Mouse (Mus musculus): ENCODE measurements around the gene Tmtc1. TPM values are rescaled to one million over a fixed set of nuclear protein-coding genes. Genes with fewer than 3 reads are reported as not detected.

Tmtc1 gene
- total RNA-seq, 1 experiment, result 5.8 TPM

DNA sequence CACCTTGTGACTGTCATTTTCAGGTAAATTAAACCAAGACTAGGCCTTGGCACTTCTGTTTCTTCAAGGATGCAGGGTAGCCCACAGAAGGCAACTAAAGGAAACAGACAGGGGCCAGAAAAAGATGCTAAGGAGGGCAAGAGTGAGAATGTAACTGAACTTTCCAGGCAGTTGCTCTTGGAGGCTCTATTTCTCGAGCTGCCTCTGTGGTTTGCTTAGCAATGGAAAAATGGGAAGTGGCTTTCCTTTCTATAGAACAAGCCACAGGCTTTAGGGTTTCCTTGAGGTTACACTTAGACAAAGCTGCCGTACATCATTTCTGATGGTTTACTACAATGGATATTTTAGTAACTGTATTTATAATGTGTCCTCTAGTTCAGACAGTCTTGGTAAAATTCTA lies 102.4 kb downstream of the Tmtc1 start:
- no peak for DNase-seq (ENCODE audit: low read depth, low spot score)
- no peaks in the 10 kb centered on the region for H3K9me3 ChIP-seq (ENCODE audit: control insufficient read depth, insufficient read depth, low read depth, low read length)
- in situ Hi-C loops (cut with MboI; ENCODE audit: low sequenced_read_pairs in 2 of 2, unreplicated experiment in 2 of 2), result no loop called here
- H3K4me3 ChIP-seq (ENCODE audit: insufficient read depth in 1 of 2, low read depth in 1 of 2, low read length in 2 of 2, poor library complexity in 1 of 2, severe bottlenecking in 1 of 2), result no peak overlapping the region
- H3K4me1 ChIP-seq (ENCODE audit: control insufficient read depth in 2 of 2, insufficient read depth in 2 of 2, low read length in 2 of 2, poor library complexity in 1 of 2), result peaks cover 6% of the 10 kb centered on the region in 2 experiments; a peak in 3 of 4 replicates
- H3K36me3 ChIP-seq (ENCODE audit: control insufficient read depth, insufficient read depth, low read length, poor library complexity, severe bottlenecking), result no peaks in the 10 kb centered on the region
- TF ChIP-seq ZC3H11A (IDR thresholded peaks at IDR 0.05; ENCODE audit: borderline replicate concordance, low read depth, low read length) (no peak), CHD2 (IDR thresholded peaks at IDR 0.05; ENCODE audit: low read depth, low read length) (no peak), HCFC1 (IDR thresholded peaks at IDR 0.05; ENCODE audit: borderline replicate concordance, insufficient read depth, low read length) (no peak), MAFK (IDR thresholded peaks at IDR 0.05; ENCODE audit: insufficient read depth, low read depth, low read length) (no peak), ZNF384 (IDR thresholded peaks at IDR 0.05; ENCODE audit: low read depth, low read length) (no peak)
- H3K27ac ChIP-seq (ENCODE audit: insufficient read depth, low read depth, low read length, poor library complexity, severe bottlenecking), result no peak overlapping the region
- no peak overlapping the region for H3K9ac ChIP-seq (ENCODE audit: insufficient read depth, low read depth, low read length, poor library complexity, severe bottlenecking)

- TF ChIP-seq ZC3H11A (IDR thresholded peaks at IDR 0.05; ENCODE audit: borderline replicate concordance, low read depth, low read length), result no peak
- no peak for TF ChIP-seq MAFK (IDR thresholded peaks at IDR 0.05; ENCODE audit: insufficient read depth, low read depth, low read length)
- TF ChIP-seq HCFC1 (IDR thresholded peaks at IDR 0.05; ENCODE audit: borderline replicate concordance, insufficient read depth, low read length), result no peak
- TF ChIP-seq ZNF384 (IDR thresholded peaks at IDR 0.05; ENCODE audit: low read depth, low read length), result no peak
- TF ChIP-seq CHD2 (IDR thresholded peaks at IDR 0.05; ENCODE audit: low read depth, low read length), result no peak
- no peak for DNase-seq (ENCODE audit: low read depth, low spot score)
- Histone ChIP-seq H3K4me1 (ENCODE audit: control insufficient read depth in 2 of 2, insufficient read depth in 2 of 2, low read length in 2 of 2, poor library complexity in 1 of 2) (peaks cover 6% of the 10 kb centered on the region in 2 experiments; a peak in 3 of 4 replicates), H3K4me3 (ENCODE audit: insufficient read depth in 1 of 2, low read depth in 1 of 2, low read length in 2 of 2, poor library complexity in 1 of 2, severe bottlenecking in 1 of 2) (no peak overlapping the region), H3K9ac (ENCODE audit: insufficient read depth, low read depth, low read length, poor library complexity, severe bottlenecking) (no peak overlapping the region), H3K9me3 (ENCODE audit: control insufficient read depth, insufficient read depth, low read depth, low read length) (no peaks in the 10 kb centered on the region), H3K36me3 (ENCODE audit: control insufficient read depth, insufficient read depth, low read length, poor library complexity, severe bottlenecking) (no peaks in the 10 kb centered on the region), H3K27ac (ENCODE audit: insufficient read depth, low read depth, low read length, poor library complexity, severe bottlenecking) (no peak overlapping the region)
- in situ Hi-C loops (cut with MboI; ENCODE audit: low sequenced_read_pairs in 2 of 2, unreplicated experiment in 2 of 2), result no loop called here
Observed at GRCm38 (mm10) chr6:148338326-148338957, 105.7 kb downstream of the Tmtc1 start.

- no peak overlapping the region for H3K4me3 ChIP-seq (ENCODE audit: insufficient read depth in 1 of 2, low read depth in 1 of 2, low read length in 2 of 2, poor library complexity in 1 of 2, severe bottlenecking in 1 of 2)
- TF ChIP-seq HCFC1 (IDR thresholded peaks at IDR 0.05; ENCODE audit: borderline replicate concordance, insufficient read depth, low read length), result no peak
- no peak for TF ChIP-seq ZNF384 (IDR thresholded peaks at IDR 0.05; ENCODE audit: low read depth, low read length)
- TF ChIP-seq MAFK (IDR thresholded peaks at IDR 0.05; ENCODE audit: insufficient read depth, low read depth, low read length), result no peak
- TF ChIP-seq ZC3H11A (IDR thresholded peaks at IDR 0.05; ENCODE audit: borderline replicate concordance, low read depth, low read length), result no peak
- no peak for TF ChIP-seq CHD2 (IDR thresholded peaks at IDR 0.05; ENCODE audit: low read depth, low read length)
- in situ Hi-C loops (cut with MboI; ENCODE audit: low sequenced_read_pairs in 2 of 2, unreplicated experiment in 2 of 2), result no loop called here
- no peak overlapping the region for H3K27ac ChIP-seq (ENCODE audit: insufficient read depth, low read depth, low read length, poor library complexity, severe bottlenecking)
- peaks cover 6% of the 10 kb centered on the region in 2 experiments; a peak in 3 of 4 replicates for H3K4me1 ChIP-seq (ENCODE audit: control insufficient read depth in 2 of 2, insufficient read depth in 2 of 2, low read length in 2 of 2, poor library complexity in 1 of 2)
- no peaks in the 10 kb centered on the region for H3K9me3 ChIP-seq (ENCODE audit: control insufficient read depth, insufficient read depth, low read depth, low read length)
- no peak overlapping the region for H3K9ac ChIP-seq (ENCODE audit: insufficient read depth, low read depth, low read length, poor library complexity, severe bottlenecking)
- H3K36me3 ChIP-seq (ENCODE audit: control insufficient read depth, insufficient read depth, low read length, poor library complexity, severe bottlenecking), result no peaks in the 10 kb centered on the region
- DNase-seq (ENCODE audit: low read depth, low spot score), result no peak
Observed at GRCm38 (mm10) chr6:148336290-148336955, 107.8 kb downstream of the Tmtc1 start.

GRCm38 (mm10) chr6:148331916-148332315 lies 112.3 kb downstream of the Tmtc1 start:
- no peak for DNase-seq (ENCODE audit: low read depth, low spot score)
- Histone ChIP-seq H3K9ac (ENCODE audit: insufficient read depth, low read depth, low read length, poor library complexity, severe bottlenecking) (no peak overlapping the region), H3K27ac (ENCODE audit: insufficient read depth, low read depth, low read length, poor library complexity, severe bottlenecking) (no peak overlapping the region), H3K4me1 (ENCODE audit: control insufficient read depth in 2 of 2, insufficient read depth in 2 of 2, low read length in 2 of 2, poor library complexity in 1 of 2) (no peaks in the 10 kb centered on the region), H3K36me3 (ENCODE audit: control insufficient read depth, insufficient read depth, low read length, poor library complexity, severe bottlenecking) (no peaks in the 10 kb centered on the region), H3K4me3 (ENCODE audit: insufficient read depth in 1 of 2, low read depth in 1 of 2, low read length in 2 of 2, poor library complexity in 1 of 2, severe bottlenecking in 1 of 2) (no peak overlapping the region), H3K9me3 (ENCODE audit: control insufficient read depth, insufficient read depth, low read depth, low read length) (no peaks in the 10 kb centered on the region)
- in situ Hi-C loops (cut with MboI; ENCODE audit: low sequenced_read_pairs in 2 of 2, unreplicated experiment in 2 of 2), result no loop called here
- no peak for TF ChIP-seq ZNF384 (IDR thresholded peaks at IDR 0.05; ENCODE audit: low read depth, low read length)
- TF ChIP-seq HCFC1 (IDR thresholded peaks at IDR 0.05; ENCODE audit: borderline replicate concordance, insufficient read depth, low read length), result no peak
- TF ChIP-seq ZC3H11A (IDR thresholded peaks at IDR 0.05; ENCODE audit: borderline replicate concordance, low read depth, low read length), result no peak
- TF ChIP-seq MAFK (IDR thresholded peaks at IDR 0.05; ENCODE audit: insufficient read depth, low read depth, low read length), result no peak

Measured in ES-E14 (cell line).